Mouse (Mus musculus) liver, adult 2 months (tissue): Measurements from ENCODE around the gene Cd274.

Experiments
- CTCF ChIP-seq: fragments of 200-500 bp; IDR thresholded peaks from 2 replicates; pipeline ENCODE4 v1.5.1; 2011; ENCODE audit warnings: low read depth, low read length, control low read depth
- POLR2A ChIP-seq: fragments of 200-500 bp; IDR thresholded peaks from 2 replicates; pipeline ENCODE4 v1.6.1; 2011; ENCODE audit warnings: low read length, control low read depth; ENCODE audit not compliant: insufficient read depth; ENCODE audit errors: extremely low read depth

DNA sequence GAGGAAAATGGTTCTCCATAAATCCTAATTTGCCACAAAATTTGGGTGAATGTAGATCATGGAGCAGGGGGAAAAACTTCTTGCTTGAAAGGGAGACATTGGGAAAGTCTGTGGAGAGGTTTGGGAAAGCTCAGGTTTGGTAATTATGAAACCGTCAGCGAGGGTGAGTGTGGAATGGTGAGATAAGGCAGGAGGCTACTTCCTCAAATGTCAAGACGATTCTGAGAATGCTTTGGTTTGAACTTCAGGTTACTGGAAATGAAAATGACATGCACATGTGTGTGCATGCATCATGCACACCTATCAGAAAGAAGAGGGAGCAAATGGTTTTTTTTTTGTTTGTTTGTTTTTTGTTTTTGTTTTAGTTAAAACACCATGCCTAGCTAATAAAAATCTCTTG, 33.2 kb downstream of the Cd274 start:
- TF ChIP-seq CTCF = no peak
- no peak for TF ChIP-seq POLR2A
